Mouse (Mus musculus) brain, adult 2 months (tissue): Measurements from ENCODE around the gene Tcam1.

Experiments
- DNase-seq: peaks from one replicate; pipeline ENCODE4 v3.0.0; 2011; ENCODE audit warnings: low read depth, low spot score

Gene Tcam1

DNA sequence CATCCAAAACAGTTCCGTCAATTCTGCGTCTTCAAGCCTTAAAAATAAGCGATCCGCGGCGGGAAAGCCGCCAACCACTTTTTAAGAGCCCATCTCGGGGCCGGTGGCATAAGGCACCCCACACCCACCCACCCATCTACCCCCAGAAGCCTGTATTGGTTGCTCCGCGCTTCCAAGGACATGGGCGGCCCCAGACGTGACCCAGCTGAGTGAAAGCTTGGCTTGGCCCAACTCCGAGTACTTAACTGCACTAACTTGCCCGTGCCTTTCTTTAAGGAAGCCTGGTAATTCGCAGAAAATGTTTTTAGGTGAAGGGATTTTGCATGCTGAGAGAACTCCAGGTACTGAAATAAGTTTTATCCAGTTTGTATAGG is 3.2 kb upstream of the Tcam1 start:
- no peak for DNase-seq

DNA sequence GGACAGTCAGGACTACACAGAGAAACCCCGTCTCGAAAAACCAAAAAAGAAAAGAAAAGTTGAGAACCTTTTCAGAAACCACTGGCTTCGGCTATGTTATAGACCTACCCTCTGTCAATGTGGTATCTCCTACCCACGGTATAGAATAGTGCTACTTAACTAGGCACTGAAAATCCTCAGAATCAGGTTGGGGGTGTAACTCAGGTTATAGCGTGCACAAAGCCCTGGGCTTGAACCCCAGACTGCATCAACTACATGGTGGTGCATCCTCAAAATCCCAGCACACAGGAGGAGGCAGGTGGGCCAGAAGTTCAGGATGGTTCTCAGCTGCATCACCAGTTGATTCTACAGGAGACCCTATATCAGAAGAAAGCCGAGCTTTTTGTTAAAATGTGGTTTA is 2.7 kb upstream of the Tcam1 start:
- DNase-seq: no peak

DNA sequence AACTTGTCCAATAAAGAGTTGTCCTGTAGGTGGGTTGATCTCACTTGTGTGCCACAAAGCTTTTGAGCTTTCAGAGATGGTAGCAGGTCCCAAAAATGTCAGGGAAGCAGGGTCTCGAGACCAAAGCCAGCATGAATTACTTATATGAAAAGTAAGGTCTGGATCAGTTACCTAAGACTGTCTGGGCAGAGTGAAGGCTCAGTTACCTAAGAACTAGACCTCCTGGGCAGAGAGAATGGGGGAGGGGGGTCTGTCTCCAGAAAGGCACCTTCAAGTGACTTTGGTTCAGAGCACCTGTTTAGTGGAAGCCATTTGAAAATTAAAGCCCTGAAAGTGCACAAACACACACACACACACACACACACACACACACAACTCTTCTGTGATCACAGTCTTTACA is 2.1 kb upstream of the Tcam1 start:
- no peak for DNase-seq

DNA sequence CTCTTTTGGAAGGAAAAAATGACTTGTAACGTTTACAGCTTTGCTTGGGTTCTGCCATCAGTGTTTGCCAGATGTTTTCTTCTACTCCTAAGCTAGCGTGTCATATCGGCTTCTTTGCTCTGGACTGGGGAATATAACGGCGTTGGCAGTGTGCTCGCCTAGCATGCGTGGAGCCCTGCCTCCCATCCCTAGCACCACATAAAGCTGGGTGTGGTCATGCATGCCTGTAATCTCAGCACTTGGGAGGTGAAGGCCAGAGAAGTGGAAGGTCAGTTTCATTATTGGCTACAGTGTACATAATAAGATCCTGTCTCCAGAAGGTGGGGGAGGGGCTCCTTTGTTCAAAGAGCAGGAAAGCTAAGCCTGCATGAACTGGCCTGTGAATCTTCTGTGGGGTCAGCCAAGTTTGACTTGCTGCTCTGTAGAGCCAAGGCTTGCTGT is 1.5 kb upstream of the Tcam1 start:
- DNase-seq: no peak

DNA sequence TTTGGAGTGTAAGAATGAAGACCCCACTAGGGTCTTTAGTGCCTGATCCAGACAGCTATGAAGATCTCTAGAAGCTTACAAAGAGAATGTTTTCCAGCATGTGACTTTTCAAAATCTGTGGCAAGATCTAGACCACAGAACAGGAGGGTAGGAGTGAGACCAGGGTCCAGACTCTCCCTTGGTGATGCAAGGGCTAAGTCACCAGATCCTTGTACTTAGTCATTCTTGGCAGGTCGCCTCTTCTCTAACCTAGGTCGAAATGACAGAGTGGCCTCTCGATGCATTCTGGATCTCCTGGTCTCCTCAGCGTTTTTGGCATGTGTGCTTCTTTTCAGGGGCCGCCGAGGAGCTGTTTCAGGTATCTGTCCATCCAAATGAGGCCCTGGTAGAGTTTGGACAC is 6.0 kb downstream of the Tcam1 start:
- DNase-seq: no peak

DNA sequence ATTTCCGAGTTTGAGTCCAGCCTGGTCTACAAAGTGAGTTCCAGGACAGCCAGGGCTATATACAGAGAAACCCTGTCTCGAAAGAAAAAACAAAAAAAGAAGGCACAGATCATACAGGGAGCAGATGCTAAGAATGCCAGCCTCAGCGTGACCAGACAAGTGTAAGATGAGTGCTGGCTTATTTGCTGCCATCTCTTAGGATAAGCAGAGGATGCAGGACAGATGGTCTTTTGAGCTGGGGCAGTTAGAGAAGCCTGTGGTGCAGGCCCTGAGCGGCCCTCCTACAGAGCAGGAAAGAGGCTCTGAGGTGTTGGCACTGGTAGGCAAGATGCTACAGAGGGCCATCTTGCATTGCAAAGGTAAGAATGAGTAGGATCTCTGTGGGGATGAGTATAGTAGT is 6.9 kb downstream of the Tcam1 start:
- peak; percentile 79 for DNase-seq

DNA sequence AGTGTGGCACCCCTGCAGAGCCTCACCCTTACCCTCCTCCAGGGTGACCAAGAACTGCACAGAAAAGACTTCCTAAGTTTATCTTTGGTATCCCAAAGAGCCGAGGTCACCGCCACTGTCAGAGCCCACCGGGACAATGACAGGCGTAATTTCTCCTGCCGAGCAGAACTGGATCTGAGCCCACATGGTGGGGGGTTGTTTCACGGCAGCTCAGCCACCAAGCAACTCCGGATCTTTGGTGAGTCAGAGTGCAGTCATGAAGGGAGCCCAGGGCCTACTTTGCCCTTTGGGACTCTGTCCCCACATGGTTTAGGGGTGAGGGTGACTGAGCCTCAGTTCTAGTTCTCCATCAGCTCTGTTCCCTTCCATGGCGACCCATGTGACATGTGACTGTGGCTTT is 7.7 kb downstream of the Tcam1 start:
- no peak for DNase-seq

DNA sequence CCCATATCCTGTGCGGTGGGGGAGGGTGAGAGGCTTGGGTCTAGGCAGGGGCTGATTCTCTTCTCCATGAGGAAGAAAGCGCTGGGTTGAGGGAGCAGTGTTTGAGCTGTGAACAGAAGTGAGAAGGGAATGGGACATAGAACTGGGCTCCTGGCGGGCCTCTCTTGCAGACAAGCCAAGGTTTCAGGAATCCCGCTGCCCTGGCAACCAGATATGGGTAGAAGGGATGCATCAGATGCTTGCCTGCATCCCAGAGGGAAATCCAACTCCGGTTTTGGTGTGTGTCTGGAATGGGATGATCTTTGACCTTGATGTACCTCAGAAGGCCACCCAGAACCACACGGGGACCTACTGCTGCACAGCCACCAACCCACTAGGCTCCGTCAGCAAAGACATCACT is 9.7 kb downstream of the Tcam1 start:
- DNase-seq: peak; percentile 64

DNA sequence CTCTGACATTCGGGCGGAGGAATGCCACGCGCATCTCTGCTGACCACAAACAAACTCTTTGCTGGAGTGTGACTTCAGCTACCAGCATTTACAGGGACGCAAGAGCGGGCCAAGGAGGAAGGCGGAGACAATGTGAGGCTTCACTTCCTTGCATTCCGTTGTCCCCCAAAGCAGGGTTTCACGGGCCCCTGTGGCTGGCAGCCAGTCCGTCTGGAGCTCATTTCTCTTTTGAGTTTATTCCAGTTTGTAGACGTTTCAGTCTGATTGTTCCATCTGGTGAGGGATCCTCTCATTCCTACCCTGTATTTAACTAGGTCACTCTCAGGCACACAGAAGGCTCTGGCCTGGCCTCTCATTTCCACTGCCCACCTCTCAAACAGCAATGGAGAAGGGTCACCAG is 10.5 kb downstream of the Tcam1 start:
- peak; percentile 95 for DNase-seq

DNA sequence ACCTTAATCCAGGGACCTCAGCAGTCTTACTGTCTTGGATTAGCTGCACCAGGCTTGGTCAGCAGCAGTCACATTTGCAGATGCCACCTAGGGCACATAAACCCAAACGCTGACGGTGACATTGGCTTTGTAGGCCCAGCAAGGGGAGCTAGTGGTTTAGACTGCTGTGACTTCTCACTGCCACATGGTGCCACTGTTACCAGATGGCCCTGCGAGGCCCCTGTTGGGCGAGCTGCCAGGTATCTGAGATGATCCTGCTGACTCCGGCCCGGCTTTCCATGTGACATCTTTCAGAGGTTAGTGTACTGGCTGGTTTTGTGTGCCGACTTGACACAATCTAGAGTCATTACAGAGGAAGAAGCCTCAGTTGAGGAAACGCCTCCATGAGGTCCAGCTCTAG is 12.9 kb downstream of the Tcam1 start:
- DNase-seq: peak; percentile 96

DNA sequence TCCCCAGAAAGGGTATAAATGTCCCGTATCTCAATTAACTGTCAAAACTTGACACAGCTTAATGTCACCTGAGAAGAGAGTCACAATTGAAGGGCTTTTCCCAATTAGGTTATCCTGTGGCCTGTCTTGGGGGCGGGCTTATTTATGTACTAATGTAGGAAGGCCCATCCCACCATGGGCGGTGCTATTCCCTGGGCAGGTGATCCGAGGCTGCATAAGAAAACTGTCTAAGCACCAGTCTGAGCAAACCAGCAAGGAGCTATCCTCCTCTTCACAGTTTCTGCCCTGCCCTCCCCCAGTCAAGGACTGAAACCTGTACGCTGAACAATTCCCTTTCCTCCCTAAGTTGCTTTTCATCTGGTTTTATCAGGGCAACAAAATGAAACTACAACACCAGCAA is 13.9 kb downstream of the Tcam1 start:
- DNase-seq: no peak

DNA sequence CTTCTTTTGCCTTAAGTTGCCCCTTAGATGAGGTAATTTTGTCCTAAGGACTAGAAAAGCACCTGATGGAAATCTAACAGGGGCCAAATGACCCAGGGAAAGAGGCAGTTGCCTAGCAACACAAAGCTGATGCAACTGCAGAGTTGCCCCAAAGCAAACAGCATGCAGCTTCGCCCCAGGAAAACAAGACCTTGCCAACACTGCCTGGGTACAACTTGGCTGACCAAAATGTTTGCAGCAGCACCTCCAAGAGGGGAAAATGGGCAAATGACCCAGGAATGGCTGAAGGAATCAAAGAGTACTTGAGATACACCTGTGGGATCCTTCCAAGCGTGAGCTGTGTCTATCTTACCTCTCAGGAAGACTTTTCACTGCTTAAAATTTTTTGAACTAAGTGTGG is 15.4 kb downstream of the Tcam1 start:
- peak; percentile 89 for DNase-seq

DNA sequence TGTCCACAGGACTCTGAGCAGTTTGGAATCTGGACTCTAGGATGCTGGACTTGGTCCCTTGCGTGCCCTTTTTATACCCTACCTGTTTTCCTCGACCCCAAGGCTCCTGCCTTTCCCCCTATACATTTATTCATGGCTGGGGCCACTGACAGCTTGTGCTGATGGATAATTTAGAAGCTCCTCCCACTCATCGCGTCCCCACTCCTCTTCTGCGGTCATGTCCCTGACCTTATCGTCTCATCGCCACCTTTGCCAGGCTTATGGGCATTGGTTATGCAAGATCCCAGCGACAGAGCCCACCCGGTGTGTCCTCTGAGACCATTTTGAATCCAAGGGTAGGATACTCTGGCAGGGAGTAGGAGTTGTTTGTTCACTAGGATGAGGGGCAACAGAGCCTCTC is 25.3 kb downstream of the Tcam1 start, which contains the start of gene Gh:
Gene Gh, minus strand, starts transcription at position 101 of the 400 bp plus-strand sequence.
- no peak for DNase-seq

DNA sequence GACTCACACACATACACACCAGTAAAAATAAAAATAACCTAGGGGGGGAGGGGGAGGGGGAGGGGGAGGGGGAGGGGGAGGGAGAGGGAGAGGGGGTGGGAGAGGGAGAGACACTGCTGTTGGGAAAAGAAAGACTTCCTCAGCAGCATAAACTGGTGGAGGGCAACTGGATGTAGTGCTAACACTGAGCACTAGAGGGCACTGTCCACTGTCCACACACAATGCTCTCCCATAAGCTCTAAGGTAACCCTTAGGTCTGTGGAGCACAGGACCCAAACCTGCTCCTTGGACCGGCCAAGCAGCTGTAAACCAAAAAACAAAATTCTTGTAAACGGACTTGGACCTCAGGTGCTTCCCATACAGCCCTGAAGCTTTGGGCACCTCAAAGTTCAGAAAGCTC is 26.2 kb downstream of the Tcam1 start:
- peak; percentile 84 for DNase-seq

DNA sequence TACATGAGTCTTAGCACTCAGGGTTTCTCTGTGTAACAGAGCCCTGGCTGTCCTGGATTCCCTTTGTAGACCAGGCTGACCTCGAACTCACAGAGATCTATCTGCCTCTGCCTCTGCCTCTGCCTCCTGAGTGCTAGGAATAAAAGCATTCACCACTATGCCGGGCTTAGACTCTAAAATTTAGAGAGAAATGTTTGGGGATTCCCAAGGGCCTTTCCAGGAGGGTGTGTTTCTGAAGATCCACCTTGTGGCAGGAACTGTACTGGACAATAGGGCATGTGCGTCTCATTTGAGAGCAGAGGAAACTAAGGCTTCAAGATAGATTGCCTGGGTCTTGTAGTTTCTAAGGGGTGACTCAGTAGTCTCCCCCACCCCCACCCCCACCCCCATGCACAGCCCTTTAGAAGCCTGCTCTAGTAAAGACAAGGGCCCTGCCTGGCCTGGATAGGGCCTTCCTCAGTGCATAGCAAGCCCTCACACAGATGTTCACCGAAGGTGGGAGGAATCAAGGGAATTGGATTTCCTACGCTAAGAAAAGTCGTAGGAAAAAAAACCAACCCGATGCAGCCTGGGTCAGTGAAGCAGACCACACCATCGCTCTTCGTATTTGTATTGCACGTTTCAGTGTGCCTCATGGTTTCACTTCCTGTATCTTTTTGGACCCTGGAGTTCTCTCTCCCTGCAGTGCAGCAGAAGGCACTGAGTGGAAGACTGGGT is 29.0 kb downstream of the Tcam1 start:
- no peak for DNase-seq

DNA sequence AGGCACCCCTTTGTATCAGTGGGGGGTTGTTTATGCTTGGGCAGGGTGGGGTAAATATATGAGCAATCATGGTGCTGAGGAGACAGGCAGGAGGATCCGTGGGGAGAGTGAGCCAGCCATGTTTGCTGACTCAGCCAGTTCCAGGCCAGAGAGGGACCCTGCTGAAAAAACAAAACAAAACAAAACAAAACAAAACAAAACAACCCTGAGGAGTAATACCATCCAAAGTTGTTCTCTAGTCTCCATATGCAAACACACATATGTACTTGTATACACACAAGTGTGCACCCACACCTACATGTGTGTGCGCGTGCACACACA is 29.6 kb downstream of the Tcam1 start:
- no peak for DNase-seq

DNA sequence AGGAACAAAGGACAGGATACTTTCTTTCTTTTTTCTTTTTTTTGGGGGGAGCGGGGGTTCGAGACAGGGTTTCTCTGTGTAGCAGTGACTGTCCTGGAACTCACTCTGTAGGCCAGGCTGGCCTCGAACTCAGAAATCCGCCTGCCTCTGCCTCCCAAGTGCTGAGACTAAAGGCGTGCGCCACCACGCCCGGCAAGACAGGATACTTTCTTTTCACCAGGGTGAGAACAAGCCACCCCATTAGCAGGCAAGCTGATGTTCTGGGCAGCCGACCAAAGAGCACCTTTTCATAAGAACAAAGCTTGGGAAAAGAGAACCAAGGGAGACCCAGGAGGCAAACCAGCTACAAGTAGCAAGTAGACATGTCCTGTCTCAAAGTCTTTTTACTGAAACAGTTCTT is 30.3 kb downstream of the Tcam1 start:
- DNase-seq: no peak

DNA sequence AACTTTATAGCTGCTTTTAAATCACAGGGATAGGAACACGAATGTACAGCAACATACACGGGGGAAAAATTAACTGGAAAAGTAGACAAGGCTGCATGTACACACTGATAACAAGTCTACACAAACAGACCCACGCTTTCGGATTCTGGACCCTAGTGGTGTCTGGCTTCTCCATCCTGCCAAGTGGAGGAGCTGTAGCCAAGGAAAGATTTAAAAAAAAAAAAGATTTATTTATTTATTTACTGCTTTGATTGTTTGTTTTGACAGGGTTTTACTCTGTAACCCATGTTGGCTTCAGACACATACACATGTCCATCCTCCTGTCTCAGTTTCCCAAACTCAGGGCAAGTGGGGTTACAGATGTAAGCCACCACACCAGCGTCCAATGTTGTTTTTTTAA is 31.0 kb downstream of the Tcam1 start:
- no peak for DNase-seq

DNA sequence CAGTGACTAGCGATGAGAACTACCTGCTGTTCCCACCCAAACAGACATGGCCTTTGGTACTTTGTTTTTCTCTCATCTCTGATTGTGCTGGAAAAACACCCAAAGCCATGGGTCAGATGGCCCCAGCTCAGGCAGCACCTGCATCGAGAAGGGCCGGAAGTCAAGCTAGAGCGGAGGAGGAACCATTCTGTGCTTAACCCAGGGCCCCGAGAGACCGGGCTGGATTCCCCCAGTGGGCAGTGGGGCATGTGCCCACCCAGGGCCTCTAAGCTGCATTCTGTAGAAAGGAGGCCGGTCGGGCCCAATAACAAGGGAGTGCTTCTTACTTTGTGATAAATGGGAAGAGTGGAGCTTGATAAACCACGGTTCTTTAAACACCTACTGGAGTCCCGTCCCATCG is 31.7 kb downstream of the Tcam1 start:
- no peak for DNase-seq

DNA sequence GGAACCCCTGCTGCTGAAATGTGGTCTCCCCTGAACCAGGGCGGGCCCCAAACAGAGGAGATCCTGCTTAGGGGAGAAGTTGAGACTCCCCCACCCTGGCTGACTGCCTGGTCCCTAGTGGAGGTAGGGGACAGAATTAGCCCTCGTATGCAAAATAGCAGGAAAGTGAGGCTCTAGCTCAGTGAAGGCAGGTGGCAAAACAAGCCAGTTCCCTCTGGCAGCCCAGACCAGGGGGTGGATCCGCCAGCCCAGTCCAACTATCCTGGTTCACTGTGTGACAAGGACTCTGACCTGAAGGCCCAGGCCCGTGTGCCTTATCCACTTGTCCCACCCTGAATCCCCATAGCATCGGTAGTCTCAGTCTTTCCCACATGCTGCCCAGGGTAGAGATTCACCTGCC is 33.7 kb downstream of the Tcam1 start:
- no peak for DNase-seq

DNA sequence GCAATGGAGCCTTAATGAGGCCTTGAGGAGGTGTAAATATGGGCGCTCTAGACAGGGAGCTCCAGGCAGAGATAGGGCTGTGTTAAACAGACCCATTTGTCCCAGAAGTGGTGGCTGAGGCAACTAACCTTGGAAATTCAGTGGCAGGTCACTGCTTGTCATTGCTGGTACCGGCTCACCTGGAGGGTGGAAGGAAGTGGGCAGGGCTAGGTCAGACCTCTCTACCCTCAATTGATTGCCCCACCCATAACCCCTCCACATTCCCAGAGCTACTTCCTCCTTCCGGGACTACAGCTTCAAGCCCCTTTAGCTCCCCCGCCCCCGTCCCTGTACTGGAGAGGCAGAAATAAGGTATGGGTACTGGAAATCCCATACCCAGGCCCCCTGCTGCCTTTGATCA is 37.1 kb downstream of the Tcam1 start:
- no peak for DNase-seq

DNA sequence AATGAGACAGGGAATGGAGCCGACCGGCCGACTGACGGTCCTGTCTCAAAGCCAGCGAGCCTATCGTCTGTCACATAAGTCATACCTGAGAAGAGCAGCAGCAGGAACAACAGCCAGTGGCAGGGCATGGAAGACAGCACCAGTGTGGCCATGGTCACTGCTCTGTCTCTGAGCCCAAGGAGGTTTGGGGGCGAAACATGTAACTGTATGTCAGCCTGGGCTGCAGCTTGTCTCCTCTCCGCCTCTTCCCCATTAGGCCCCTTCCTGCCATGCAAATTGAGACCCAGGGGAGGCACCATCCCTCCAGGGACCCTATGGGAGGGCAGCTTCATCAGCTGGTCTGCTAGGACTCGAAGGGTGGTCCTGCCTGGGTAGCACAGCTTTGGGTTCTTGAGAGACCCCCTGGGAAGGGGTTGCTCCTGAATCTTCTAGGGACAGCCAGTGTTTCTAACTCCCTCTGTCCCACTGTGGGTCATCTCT is 37.9 kb downstream of the Tcam1 start, which contains the start of gene Cd79b:
Gene Cd79b, minus strand, starts transcription at position 430 of the 480 bp plus-strand sequence.
- DNase-seq: no peak

DNA sequence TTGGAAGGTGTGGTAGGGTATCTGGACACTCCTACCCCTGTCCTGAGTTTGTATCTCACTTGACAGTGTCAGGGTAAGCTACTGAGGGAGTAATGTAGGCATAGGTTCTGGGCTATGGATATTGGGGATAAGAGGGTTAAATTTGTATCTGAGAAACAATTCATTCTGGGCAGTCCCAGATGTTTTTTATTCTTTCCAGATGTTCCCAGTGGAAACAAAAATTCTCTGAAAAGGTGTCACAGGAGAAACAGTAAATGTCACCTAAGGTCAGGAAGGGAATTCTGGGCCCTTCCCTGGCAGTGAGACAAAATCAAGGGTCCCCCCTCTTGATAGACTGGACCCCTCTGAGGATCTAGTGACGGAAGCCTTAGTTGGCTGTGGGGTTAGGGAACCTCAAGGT is 39.9 kb downstream of the Tcam1 start:
- no peak for DNase-seq

DNA sequence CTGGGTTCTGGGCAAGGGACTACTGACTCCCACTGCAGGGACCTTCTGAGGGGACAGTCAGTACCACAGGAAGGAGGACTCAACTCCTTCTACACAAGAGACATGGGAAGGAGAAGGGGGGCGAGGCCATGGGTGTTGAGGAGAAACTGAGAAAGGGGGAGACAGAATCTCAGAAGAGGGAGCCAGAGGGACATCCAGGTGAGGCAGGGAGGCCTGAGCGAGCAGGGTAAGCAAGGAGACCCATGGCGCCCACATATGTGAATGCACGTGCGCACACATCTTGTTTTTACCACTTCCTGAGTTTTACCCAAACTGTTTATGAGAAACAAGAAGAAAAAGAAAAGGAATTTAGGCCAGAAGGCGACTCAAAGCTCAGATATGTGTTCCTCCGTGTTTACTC is 41.3 kb downstream of the Tcam1 start:
- no peak for DNase-seq
